Mouse (Mus musculus): ENCODE data around the gene Cabp5. TPM values are rescaled to one million over a fixed set of nuclear protein-coding genes. Genes with fewer than 3 reads are reported as not detected.
"Not testable (repeated sequence)": the region's sequence is repeated elsewhere in the genome, so short reads cannot be mapped to it uniquely, and the experiment has no call there.

The Cabp5 gene
- not detected in 2 replicates for polyA plus RNA-seq (2016; fragmentation: Nextera tagmentation; extraction: Ambion mirVana)

DNA sequence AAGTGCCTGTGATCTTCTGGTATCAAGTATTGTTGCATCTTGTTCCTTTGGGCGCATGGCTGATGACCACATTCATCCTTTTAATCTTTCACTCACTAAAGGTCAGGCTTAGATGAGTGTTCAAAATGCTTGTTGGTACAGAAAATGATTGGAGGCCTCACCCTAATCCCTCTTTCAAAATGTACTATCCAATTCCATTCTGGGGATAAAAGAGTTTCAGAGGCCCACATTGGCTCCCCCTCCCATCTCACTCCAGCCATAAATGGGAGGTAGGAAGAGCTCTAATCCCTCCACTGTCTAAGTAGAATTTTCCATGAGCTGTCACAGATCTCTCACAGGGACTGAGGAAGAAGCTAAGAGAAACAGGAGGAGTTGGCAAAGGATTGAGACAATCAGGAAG, at the start of gene Cabp5:
TSS of gene Cabp5 (plus strand) at position 301 of the 400 bp plus-strand sequence.
- Histone ChIP-seq H3K27ac (no peak within 1 kb of the TSS), H3K27me3 (ENCODE audit: insufficient read depth, poor library complexity, severe bottlenecking) (no peaks in the 10 kb centered on the region), H3K9me3 (no peaks in the 10 kb centered on the region), H3K4me3 (no peak within 1 kb of the TSS), H3K36me3 (no peaks in the 10 kb centered on the region), H3K4me1 (no peaks in the 10 kb centered on the region)
- WGBS = 72% methylated on average over 1 of the region's 1 CpGs
- DNase-seq (ENCODE audit: low spot score) = no peak

DNA sequence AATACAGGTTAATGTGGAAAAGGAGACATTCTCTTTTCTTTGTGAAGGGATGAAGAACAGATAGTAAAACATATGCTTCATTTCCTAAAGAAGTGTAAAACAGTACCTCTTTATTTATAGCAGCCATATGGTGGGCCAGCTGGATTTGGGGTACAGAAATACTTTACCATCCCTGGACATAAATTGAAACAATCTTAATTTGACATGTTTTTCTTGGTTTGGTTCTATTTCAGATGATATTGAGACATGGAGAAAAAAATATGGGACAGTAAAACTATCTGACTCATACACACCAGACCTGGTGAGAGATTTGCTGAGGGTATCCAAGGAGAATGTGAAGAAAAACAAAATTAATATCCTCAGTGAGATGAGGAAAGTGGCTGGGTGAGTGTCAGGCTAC, 42.0 kb upstream of the Cabp5 start:
- Histone ChIP-seq H3K27ac (no peak overlapping the region), H3K36me3 (peaks cover 49% of the 10 kb centered on the region), H3K27me3 (ENCODE audit: insufficient read depth, poor library complexity, severe bottlenecking) (no peaks in the 10 kb centered on the region), H3K4me3 (no peak overlapping the region), H3K9me3 (0 out of 2 replicates have a peak, but pooled peaks cover 4% of the 10 kb centered on the region), H3K4me1 (no peaks in the 10 kb centered on the region)
- no peak for DNase-seq (ENCODE audit: low spot score)

DNA sequence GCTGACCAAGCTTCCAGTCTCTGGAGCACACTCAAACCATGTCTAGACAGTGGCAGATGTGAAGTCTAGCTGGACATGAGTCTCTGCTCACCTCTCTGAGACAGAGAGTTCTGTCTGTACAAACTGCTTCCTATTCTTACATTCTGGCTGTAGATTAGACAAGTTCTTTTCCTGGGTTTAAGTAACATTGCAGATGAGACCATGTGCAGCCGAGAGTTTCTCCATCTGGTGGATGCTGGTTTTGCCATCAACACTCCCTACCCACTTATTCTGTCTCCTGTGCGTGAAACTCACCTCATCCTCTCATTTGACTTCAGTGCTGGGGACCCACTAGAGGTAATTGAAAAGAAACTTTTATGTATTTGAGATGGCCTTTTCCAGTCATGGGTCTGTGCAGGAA, 17.3 kb upstream of the Cabp5 start:
- H3K4me1 ChIP-seq = no peaks in the 10 kb centered on the region
- H3K4me3 ChIP-seq = no peak overlapping the region
- H3K27me3 ChIP-seq (ENCODE audit: insufficient read depth, poor library complexity, severe bottlenecking) = no peaks in the 10 kb centered on the region
- no peak overlapping the region for H3K27ac ChIP-seq
- DNase-seq (ENCODE audit: low spot score) = no peak
- WGBS = 67% methylated on average over 2 of the region's 2 CpGs
- H3K36me3 ChIP-seq = no peaks in the 10 kb centered on the region
- no peaks in the 10 kb centered on the region for H3K9me3 ChIP-seq

DNA sequence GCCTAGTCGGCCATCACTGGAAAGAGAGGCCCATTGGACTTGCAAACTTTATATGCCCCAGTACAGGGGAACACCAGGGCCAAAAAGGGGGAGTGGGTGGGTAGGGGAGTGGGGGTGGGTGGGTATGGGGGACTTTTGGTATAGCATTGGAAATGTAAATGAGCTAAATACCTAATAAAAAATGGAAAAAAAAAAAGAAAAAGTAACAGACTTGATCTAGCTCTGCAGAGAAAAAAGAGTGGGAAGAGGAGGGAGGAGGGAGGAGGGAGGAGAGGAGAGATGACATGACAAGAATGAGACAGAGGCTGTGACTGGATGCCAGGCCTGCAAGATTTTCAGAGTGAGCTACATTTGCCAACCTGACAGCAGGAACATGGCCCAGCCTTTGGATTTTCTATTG, 52.6 kb downstream of the Cabp5 start, which contains the start of gene Bsph1:
TSS of gene Bsph1 (plus strand) at position 301 of the 400 bp plus-strand sequence.
- H3K9me3 ChIP-seq; DNase-seq (ENCODE audit: low spot score); H3K36me3 ChIP-seq; H3K27me3 ChIP-seq (ENCODE audit: insufficient read depth, poor library complexity, severe bottlenecking); H3K4me3 ChIP-seq; H3K27ac ChIP-seq; H3K4me1 ChIP-seq: not testable (repeated sequence)
- 53% methylated on average over 1 of the region's 1 CpGs for WGBS

Other genes starting within 250 kb of the Cabp5 start
- not detected in 2 replicates for gene Vmn1r88, start 238.6 kb upstream of the Cabp5 start, polyA plus RNA-seq (2016; fragmentation: Nextera tagmentation; extraction: Ambion mirVana)
- gene Vmn1r89, start 185.1 kb upstream of the Cabp5 start, polyA plus RNA-seq (2016; fragmentation: Nextera tagmentation; extraction: Ambion mirVana) = not detected in 2 replicates
- gene Lig1, start 120.8 kb upstream of the Cabp5 start, polyA plus RNA-seq (2016; fragmentation: Nextera tagmentation; extraction: Ambion mirVana) = 85.1 and 105 TPM in 2 replicates
- gene Zswim9, start 119.4 kb upstream of the Cabp5 start, polyA plus RNA-seq (2016; fragmentation: Nextera tagmentation; extraction: Ambion mirVana) = 7.6 and 7.9 TPM in 2 replicates
- 0.75 and 1.3 TPM in 2 replicates for gene Pla2g4c, start 73.5 kb upstream of the Cabp5 start, polyA plus RNA-seq (2016; fragmentation: Nextera tagmentation; extraction: Ambion mirVana)
- not detected in 2 replicates for gene Bsph1, start 52.7 kb downstream of the Cabp5 start, polyA plus RNA-seq (2016; fragmentation: Nextera tagmentation; extraction: Ambion mirVana)
- gene Bsph2, start 172.9 kb downstream of the Cabp5 start, polyA plus RNA-seq (2016; fragmentation: Nextera tagmentation; extraction: Ambion mirVana) = not detected in 2 replicates
- gene Sult2a5, start 225.8 kb downstream of the Cabp5 start, polyA plus RNA-seq (2016; fragmentation: Nextera tagmentation; extraction: Ambion mirVana) = not detected in 2 replicates